11 mouse cellular contexts compared by ENCODE assay signal in the genomic region with DNA sequence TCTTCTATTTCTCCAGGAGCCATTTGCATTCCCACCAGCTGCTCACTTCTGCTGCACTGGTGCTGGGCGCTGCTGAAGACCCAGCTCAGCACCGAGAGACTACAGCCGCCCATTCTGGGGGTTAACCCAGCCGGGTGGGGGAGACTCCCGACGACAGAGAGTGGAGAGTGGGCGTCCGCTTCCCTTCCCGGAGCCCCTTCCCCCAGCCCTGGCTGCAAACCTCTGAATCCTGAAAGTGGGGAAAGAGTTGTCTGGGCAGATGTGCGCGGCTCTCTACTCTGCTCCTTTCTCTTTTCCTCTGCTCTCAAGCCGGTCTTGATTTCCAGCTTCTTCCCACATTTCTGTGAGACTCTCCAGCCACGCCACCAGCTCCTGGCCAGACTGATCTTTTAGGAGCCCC. TPM values are rescaled to one million over a fixed set of nuclear protein-coding genes. Genes with fewer than 3 reads are reported as not detected.
A peak's percentile ranks its signal among the peaks of the same experiment; 100 is the strongest.
DNase-seq lines count a peak whose midpoint lies in the region; ATAC-seq lines count a peak whose summit lies in the region.
"Had no signal": no experiment of that assay in that cellular context is flagged by ENCODE, and none has a peak within 500 bp of the region (broad histone marks: within the 10 kb centered on the region; RNA-seq: fewer than 3 reads in every experiment).

No protein-coding gene starts in this region.

- H3K27me3 ChIP-seq in heart, embryonic 15.5 days = peaks cover 88% of the 10 kb centered on the region
- peaks cover 55% of the 10 kb centered on the region for H3K27me3 ChIP-seq in embryonic facial prominence, embryonic 11.5 days (ENCODE audit: control insufficient read depth, insufficient read depth, low read length)
- H3K27me3 ChIP-seq in midbrain, embryonic 12.5 days = peaks cover 89% of the 10 kb centered on the region
- H3K27me3 ChIP-seq in hindbrain, embryonic 12.5 days = peaks cover 84% of the 10 kb centered on the region

- H3K4me3 ChIP-seq in heart, embryonic 15.5 days = 0 out of 2 replicates have a peak overlapping the region, but pooled peaks have one; percentile 10
- H3K4me3 ChIP-seq in embryonic facial prominence, embryonic 11.5 days (ENCODE audit: low read depth, low read length) = no peak overlapping the region
- H3K4me3 ChIP-seq in midbrain, embryonic 12.5 days = peak overlapping the region; percentile 7
- H3K4me3 ChIP-seq in hindbrain, embryonic 12.5 days = no peak overlapping the region
- H3K4me3 ChIP-seq: liver, embryonic 13.5 days had no signal

- H3K9me3 ChIP-seq in heart, embryonic 15.5 days (replicated peaks) = no peaks in the 10 kb centered on the region
- no peaks in the 10 kb centered on the region for H3K9me3 ChIP-seq in embryonic facial prominence, embryonic 11.5 days (replicated peaks; ENCODE audit: control insufficient read depth, low read length)
- H3K9me3 ChIP-seq in midbrain, embryonic 12.5 days = no peaks in the 10 kb centered on the region
- H3K9me3 ChIP-seq in hindbrain, embryonic 12.5 days (replicated peaks) = no peaks in the 10 kb centered on the region
- H3K9me3 ChIP-seq: liver, embryonic 13.5 days had no signal

- intact Hi-C loops in heart, postnatal 36 days (cut with DNase I) = no loop called here
- intact Hi-C loops in left cerebral cortex, postnatal 36 days (cut with DNase I) = no loop called here

- no peak for DNase-seq in heart, postnatal 36 days
- DNase-seq in ZHBTc4 (ENCODE audit: low read depth, low spot score) = peak; percentile 10
- DNase-seq in embryonic facial prominence, embryonic 11.5 days (ENCODE audit: low spot score) = peak; percentile 21
- no peak for DNase-seq in left cerebral cortex, postnatal 36 days (ENCODE audit: low spot score in 2 of 2)
- DNase-seq in urinary bladder, postnatal 36 days (ENCODE audit: low spot score in 2 of 2) = no peak
- DNase-seq: kidney, adult 18-20 months; liver, embryonic 13.5 days had no signal

- peaks cover 15% of the 10 kb centered on the region for H3K4me1 ChIP-seq in heart, embryonic 15.5 days (replicated peaks)
- no peaks in the 10 kb centered on the region; the same call in 1 of the 2 replicates for H3K4me1 ChIP-seq in embryonic facial prominence, embryonic 11.5 days (ENCODE audit: control insufficient read depth, insufficient read depth, low read length)
- peaks cover 17% of the 10 kb centered on the region for H3K4me1 ChIP-seq in midbrain, embryonic 12.5 days
- H3K4me1 ChIP-seq in hindbrain, embryonic 12.5 days = peaks cover 12% of the 10 kb centered on the region
- H3K4me1 ChIP-seq: liver, embryonic 13.5 days had no signal

- no peak overlapping the region for H3K9ac ChIP-seq in heart, embryonic 15.5 days
- H3K9ac ChIP-seq in embryonic facial prominence, embryonic 11.5 days (replicated peaks; ENCODE audit: low read length) = no peak overlapping the region
- no peak overlapping the region; the same call in 1 of the 2 replicates for H3K9ac ChIP-seq in midbrain, embryonic 12.5 days (replicated peaks)
- no peak overlapping the region for H3K9ac ChIP-seq in hindbrain, embryonic 12.5 days
- H3K9ac ChIP-seq: liver, embryonic 13.5 days had no signal

- H3K4me2 ChIP-seq in heart, embryonic 15.5 days = peak overlapping the region; percentile 28; the same call in 1 of the 2 replicates
- peak overlapping the region; percentile 0; the same call in 1 of the 2 replicates for H3K4me2 ChIP-seq in embryonic facial prominence, embryonic 11.5 days (ENCODE audit: low read depth, low read length)
- peak overlapping the region; percentile 28 for H3K4me2 ChIP-seq in midbrain, embryonic 12.5 days (replicated peaks)
- no peak overlapping the region for H3K4me2 ChIP-seq in hindbrain, embryonic 12.5 days (replicated peaks)
- H3K4me2 ChIP-seq: liver, embryonic 13.5 days had no signal

- ATAC-seq in heart, embryonic 15.5 days (replicated peaks; ENCODE audit: insufficient number of reproducible peaks, insufficient read depth, low FRiP score, low read depth) = no peak
- no peak for ATAC-seq in embryonic facial prominence, embryonic 11.5 days (replicated peaks; ENCODE audit: insufficient number of reproducible peaks, low FRiP score, low TSS enrichment, low read depth)
- peak; percentile 32; the same call in 1 of the 2 replicates for ATAC-seq in midbrain, embryonic 12.5 days (ENCODE audit: low FRiP score, low read depth)
- no peak for ATAC-seq in hindbrain, embryonic 12.5 days (ENCODE audit: low FRiP score)

- no peaks in the 10 kb centered on the region for H3K36me3 ChIP-seq in heart, embryonic 15.5 days
- H3K36me3 ChIP-seq in embryonic facial prominence, embryonic 11.5 days (replicated peaks; ENCODE audit: control insufficient read depth, insufficient read depth, low read depth, low read length) = no peaks in the 10 kb centered on the region
- no peaks in the 10 kb centered on the region for H3K36me3 ChIP-seq in midbrain, embryonic 12.5 days
- no peaks in the 10 kb centered on the region for H3K36me3 ChIP-seq in hindbrain, embryonic 12.5 days
- H3K36me3 ChIP-seq: liver, embryonic 13.5 days had no signal

- WGBS in heart, embryonic 15.5 days = under 1% methylated on average over 13 of the region's 13 CpGs
- 1% methylated on average over 13 of the region's 13 CpGs for WGBS in embryonic facial prominence, embryonic 11.5 days
- under 1% methylated on average over 13 of the region's 13 CpGs for WGBS in midbrain, embryonic 12.5 days
- 0% methylated on average over 13 of the region's 13 CpGs for WGBS in hindbrain, embryonic 12.5 days

- H3K27ac ChIP-seq in heart, embryonic 15.5 days = no peak overlapping the region
- no peak overlapping the region for H3K27ac ChIP-seq in embryonic facial prominence, embryonic 11.5 days (replicated peaks; ENCODE audit: low read depth, low read length)
- H3K27ac ChIP-seq in midbrain, embryonic 12.5 days (replicated peaks) = peak overlapping the region; percentile 56
- H3K27ac ChIP-seq in hindbrain, embryonic 12.5 days = no peak overlapping the region
- H3K27ac ChIP-seq: liver, embryonic 13.5 days had no signal

RNA-seq across cellular contexts. Expression of a gene that starts 2.6 kb away (rescaled TPM):
- polyA plus RNA-seq in heart, embryonic 15.5 days (2015; fragmentation: Nextera tagmentation; extraction: Ambion mirVana) = 15.0 and 19.2 TPM in 2 replicates
- 1 to 10 TPM in 1 of 2 experiments, under 1 TPM in 1; 0.43 to 1.1 TPM for total RNA-seq in heart, postnatal 36 days (2021)
- 35.6 and 41.4 TPM in 2 replicates for polyA plus RNA-seq in embryonic facial prominence, embryonic 11.5 days (2014; fragmentation: Nextera tagmentation; extraction: Ambion mirVana)
- polyA plus RNA-seq in midbrain, embryonic 12.5 days (2016; fragmentation: Nextera tagmentation; extraction: Ambion mirVana) = 65.6 and 78.1 TPM in 2 replicates
- not detected for total RNA-seq in left cerebral cortex, postnatal 36 days (2021)
- 6.5 and 8.3 TPM in 2 replicates for polyA plus RNA-seq in hindbrain, embryonic 12.5 days (2016; fragmentation: Nextera tagmentation; extraction: Ambion mirVana)
- total RNA-seq: layer of hippocampus, postnatal 10 days had no signal

Comparison
In these comparisons a context has a peak if more than half of its experiments do, and no peak if none do; other contexts are left out.
1. H3K4me3 ChIP-seq: peak in heart, embryonic 15.5 days (single experiment) and midbrain, embryonic 12.5 days (single experiment); none in embryonic facial prominence, embryonic 11.5 days (single experiment) and hindbrain, embryonic 12.5 days (single experiment).
2. DNase-seq: peak in ZHBTc4 (single experiment) and embryonic facial prominence, embryonic 11.5 days (single experiment); none in heart, postnatal 36 days (0 of 2), left cerebral cortex, postnatal 36 days (0 of 2) and urinary bladder, postnatal 36 days (0 of 2).